Mouse (Mus musculus) bone marrow, adult 2 months (tissue): Measurements from ENCODE around the gene Mindy4.

ENCODE experiments used
- CTCF ChIP-seq: fragments of 200-500 bp; IDR thresholded peaks from 2 replicates; pipeline ENCODE4 v1.5.1; 2011; ENCODE audit warnings: low read length, control low read depth; ENCODE audit not compliant: control insufficient read depth, insufficient read depth
- POLR2A ChIP-seq: fragments of 200-500 bp; IDR thresholded peaks from 2 replicates; pipeline ENCODE4 v1.6.1; 2011; ENCODE audit warnings: low read depth, mild to moderate bottlenecking, control low read depth, low read length, borderline replicate concordance; ENCODE audit not compliant: control insufficient read depth

DNA sequence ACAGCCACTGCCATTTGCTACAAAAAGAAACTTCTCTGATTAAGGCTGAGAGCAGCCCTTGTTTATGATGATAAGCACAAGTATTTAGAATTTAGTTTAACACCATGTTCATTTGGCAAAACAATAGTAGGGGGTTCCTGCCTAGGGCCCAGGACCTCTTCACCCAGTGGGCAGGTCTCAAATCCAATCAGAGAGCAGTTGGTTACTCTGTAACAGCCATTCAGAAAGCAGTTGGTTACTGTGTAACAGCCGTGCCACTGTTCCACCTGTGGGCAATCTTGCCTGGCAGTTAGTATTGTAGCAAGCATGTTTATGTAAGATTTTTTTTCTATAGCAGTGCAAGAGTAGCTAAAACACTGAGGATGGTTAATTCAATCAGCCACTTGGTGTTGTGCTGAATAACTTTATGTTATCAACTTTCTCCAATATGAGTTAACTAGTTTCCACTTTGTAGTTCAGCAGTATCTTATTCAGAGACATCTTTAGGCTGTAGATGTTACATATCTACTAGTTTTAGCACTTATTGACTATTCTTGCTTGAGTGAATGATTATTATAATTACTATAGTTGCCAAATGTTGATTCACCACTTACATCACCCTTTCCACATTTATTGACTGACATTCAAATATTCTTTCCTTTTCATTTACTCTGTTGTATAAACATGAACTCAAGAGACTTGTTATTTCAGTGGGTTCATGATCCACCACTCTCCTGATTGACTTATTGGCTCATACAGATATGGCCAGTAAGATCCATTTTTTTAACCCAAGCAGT is 20.3 kb upstream of the Mindy4 start:
- TF ChIP-seq CTCF, result no peak
- TF ChIP-seq POLR2A, result no peak
